Mouse (Mus musculus): ENCODE results near the gene Scn10a. TPM values are rescaled to one million over a fixed set of nuclear protein-coding genes. Genes with fewer than 3 reads are reported as not detected.

Gene Scn10a
- total and polyA plus RNA-seq, 3 experiments = not detected

DNA sequence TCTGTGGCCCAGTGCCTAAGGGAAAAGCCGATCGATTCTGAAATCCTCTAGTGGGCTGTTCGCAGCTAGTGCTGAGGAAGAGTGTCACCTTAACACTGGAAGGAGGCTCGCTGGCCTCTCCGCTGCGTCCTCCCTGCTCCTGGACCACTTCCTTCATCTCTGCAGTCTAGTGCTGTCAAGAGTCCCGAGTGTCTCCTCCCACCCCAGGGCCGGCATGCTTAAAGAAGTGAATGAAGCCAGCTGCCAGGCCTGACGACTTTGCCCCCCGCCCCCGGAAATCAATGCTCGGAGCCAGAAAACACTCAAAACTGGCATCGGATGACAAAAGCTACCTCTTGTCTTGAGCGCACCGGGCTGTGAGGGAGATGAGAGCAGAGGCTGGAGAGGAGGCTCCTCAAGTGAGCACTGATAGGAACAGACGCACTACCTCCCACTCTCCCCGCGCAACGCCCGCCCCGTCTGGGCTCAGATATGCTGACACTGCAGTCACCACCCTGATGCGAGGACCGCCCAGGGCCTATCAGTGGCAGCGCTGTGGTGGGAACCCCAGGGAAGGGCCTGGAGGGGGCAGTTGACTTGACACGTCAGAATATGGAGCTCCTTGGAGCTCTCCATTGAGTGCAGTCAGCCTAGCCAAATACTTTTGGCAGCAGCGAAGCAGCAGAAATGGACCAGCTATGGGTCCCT, 130.2 kb downstream of the Scn10a start:
- Histone ChIP-seq H3K9ac (ENCODE audit: insufficient read depth, low read depth) (no peak overlapping the region), H3K4me3 (replicated peaks in 1 of 3; ENCODE audit: low read depth in 2 of 3, low read length in 2 of 3, poor library complexity in 1 of 3) (no peak overlapping the region), H3K27ac (ENCODE audit: insufficient read depth, low read depth) (no peak overlapping the region), H3K36me3 (replicated peaks in 1 of 2; ENCODE audit: control insufficient read depth in 1 of 2, insufficient read depth in 1 of 2, low read length in 1 of 2) (no peaks in the 10 kb centered on the region), H3K9me3 (replicated peaks; ENCODE audit: low read length) (no peaks in the 10 kb centered on the region), H3K79me2 (replicated peaks; ENCODE audit: control insufficient read depth, extremely low read depth, insufficient read depth, poor library complexity, severe bottlenecking) (no peaks in the 10 kb centered on the region), H3K4me2 (ENCODE audit: insufficient read depth, low read depth, poor library complexity, severe bottlenecking) (no peak overlapping the region), H3K4me1 (ENCODE audit: control insufficient read depth in 1 of 2, insufficient read depth in 2 of 2) (no peaks in the 10 kb centered on the region), H3K27me3 (replicated peaks) (peaks cover 29% of the 10 kb centered on the region)
- in situ Hi-C loops (cut with MboI; ENCODE audit: low pct_ligation_motif_present, low pct_unique_long_range_greater_than_20kb, low sequenced_read_pairs) = no loop called here
- dilution Hi-C loops (cut with MboI; ENCODE audit: extremely low pct_ligation_motif_present, extremely low pct_unique_long_range_greater_than_20kb, low sequenced_read_pairs) = no loop called here
- DNase-seq (ENCODE audit: extremely low read depth) = no peak
- TF ChIP-seq ZKSCAN1 (IDR thresholded peaks at IDR 0.05; ENCODE audit: borderline replicate concordance, low read depth, low read length) (no peak), CTCF (conservative IDR thresholded peaks at IDR 0.05 in 1 of 2, IDR thresholded peaks at IDR 0.05 in 1 of 2; ENCODE audit: low read depth in 2 of 2, low read length in 2 of 2) (no peak), MEF2A (IDR thresholded peaks at IDR 0.05; ENCODE audit: borderline replicate concordance, low read depth, low read length) (no peak), RAD21 (IDR thresholded peaks at IDR 0.05; ENCODE audit: low read depth, low read length) (no peak), MXI1 (IDR thresholded peaks at IDR 0.05; ENCODE audit: low read depth, low read length) (no peak), ETS1 (conservative IDR thresholded peaks at IDR 0.05; ENCODE audit: low read depth, low read length) (no peak), ZC3H11A (IDR thresholded peaks at IDR 0.05; ENCODE audit: low read depth, low read length) (no peak), TBP (conservative IDR thresholded peaks at IDR 0.05; ENCODE audit: low read depth, low read length) (no peak), UBTF (IDR thresholded peaks at IDR 0.05; ENCODE audit: low read depth, low read length) (no peak), USF1 (IDR thresholded peaks at IDR 0.05; ENCODE audit: low read depth, low read length) (no peak), CHD2 (IDR thresholded peaks at IDR 0.05; ENCODE audit: low read length) (no peak), E2F4 (IDR thresholded peaks at IDR 0.05; ENCODE audit: insufficient replicate concordance, low read depth, low read length) (no peak), SIN3A (IDR thresholded peaks at IDR 0.05; ENCODE audit: low read length) (no peak), KAT2A (IDR thresholded peaks at IDR 0.05; ENCODE audit: insufficient replicate concordance, low read length) (no peak), MYC (IDR thresholded peaks at IDR 0.05; ENCODE audit: low read depth, low read length) (no peak), POLR2AphosphoS2 (IDR thresholded peaks at IDR 0.05; ENCODE audit: low read depth, low read length) (no peak), USF2 (conservative IDR thresholded peaks at IDR 0.05; ENCODE audit: low read depth, low read length) (no peak)

DNA sequence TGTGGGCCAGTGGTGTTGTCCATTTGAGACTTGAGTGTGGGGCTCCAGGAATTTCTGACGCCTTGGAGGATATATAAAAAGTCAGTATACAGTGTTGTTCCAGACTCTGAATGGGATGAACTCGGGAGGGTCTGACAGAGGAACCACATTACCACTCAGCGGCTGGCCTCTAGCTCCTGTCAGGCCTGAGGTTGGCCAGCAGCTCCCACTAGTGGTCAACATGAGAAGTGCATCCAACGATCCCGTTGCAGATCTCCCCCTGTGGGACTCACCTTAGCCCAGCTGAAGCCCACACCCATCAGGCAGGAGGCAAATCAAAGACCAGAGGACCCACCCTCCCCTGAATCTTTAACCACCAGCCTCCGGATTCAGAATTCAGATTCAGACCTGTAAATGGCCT, 138.5 kb downstream of the Scn10a start:
- Histone ChIP-seq H3K27ac (ENCODE audit: insufficient read depth, low read depth) (no peak overlapping the region), H3K4me2 (ENCODE audit: insufficient read depth, low read depth, poor library complexity, severe bottlenecking) (no peak overlapping the region), H3K9ac (ENCODE audit: insufficient read depth, low read depth) (no peak overlapping the region), H3K27me3 (replicated peaks) (peaks cover 27% of the 10 kb centered on the region), H3K4me1 (ENCODE audit: control insufficient read depth in 1 of 2, insufficient read depth in 2 of 2) (peaks cover 11 to 30% of the 10 kb centered on the region in 2 experiments), H3K9me3 (replicated peaks; ENCODE audit: low read length) (no peaks in the 10 kb centered on the region), H3K36me3 (replicated peaks in 1 of 2; ENCODE audit: control insufficient read depth in 1 of 2, insufficient read depth in 1 of 2, low read length in 1 of 2) (no peaks in the 10 kb centered on the region), H3K79me2 (replicated peaks; ENCODE audit: control insufficient read depth, extremely low read depth, insufficient read depth, poor library complexity, severe bottlenecking) (no peaks in the 10 kb centered on the region), H3K4me3 (replicated peaks in 1 of 3; ENCODE audit: low read depth in 2 of 3, low read length in 2 of 3, poor library complexity in 1 of 3) (no peak overlapping the region)
- in situ Hi-C loops (cut with MboI; ENCODE audit: low pct_ligation_motif_present, low pct_unique_long_range_greater_than_20kb, low sequenced_read_pairs) = loop anchor here (5.0 kb wide), 1 partner anchor 118 kb away; no protein-coding TSS in a partner anchor
- dilution Hi-C loops (cut with MboI; ENCODE audit: extremely low pct_ligation_motif_present, extremely low pct_unique_long_range_greater_than_20kb, low sequenced_read_pairs) = no loop called here
- peak; percentile 78 for DNase-seq (ENCODE audit: extremely low read depth)
- TF ChIP-seq RCOR1 (conservative IDR thresholded peaks at IDR 0.05; ENCODE audit: low read depth, low read length) (no peak), POLR2A (IDR thresholded peaks at IDR 0.05; ENCODE audit: low read depth, low read length) (no peak), SMC3 (IDR thresholded peaks at IDR 0.05; ENCODE audit: low read depth, low read length) (peak; percentile 96), CHD2 (IDR thresholded peaks at IDR 0.05; ENCODE audit: low read length) (no peak), ZKSCAN1 (IDR thresholded peaks at IDR 0.05; ENCODE audit: borderline replicate concordance, low read depth, low read length) (no peak), PAX5 (IDR thresholded peaks at IDR 0.05; ENCODE audit: low read length) (no peak), MXI1 (IDR thresholded peaks at IDR 0.05; ENCODE audit: low read depth, low read length) (0 out of 2 replicates have a peak, but pooled peaks have one; percentile 30), MYC (IDR thresholded peaks at IDR 0.05; ENCODE audit: low read depth, low read length) (peak; percentile 46; the same call in 1 of the 2 replicates), MAZ (IDR thresholded peaks at IDR 0.05; ENCODE audit: low read depth, low read length) (0 out of 2 replicates have a peak, but pooled peaks have one; percentile 39), TCF12 (IDR thresholded peaks at IDR 0.05; ENCODE audit: low read depth, low read length) (no peak), IRF4 (IDR thresholded peaks at IDR 0.05; ENCODE audit: low read depth, low read length) (peak; percentile 37; the same call in 1 of the 2 replicates), NELFE (IDR thresholded peaks at IDR 0.05; ENCODE audit: low read depth, low read length) (peak; percentile 49; the same call in 1 of the 2 replicates), ELF1 (IDR thresholded peaks at IDR 0.05; ENCODE audit: low read depth, low read length) (no peak), GABPA (IDR thresholded peaks at IDR 0.05; ENCODE audit: insufficient replicate concordance, low read depth, low read length) (no peak), RAD21 (IDR thresholded peaks at IDR 0.05; ENCODE audit: low read depth, low read length) (peak; percentile 100), USF2 (conservative IDR thresholded peaks at IDR 0.05; ENCODE audit: low read depth, low read length) (no peak), SIN3A (IDR thresholded peaks at IDR 0.05; ENCODE audit: low read length) (0 out of 2 replicates have a peak, but pooled peaks have one; percentile 44), UBTF (IDR thresholded peaks at IDR 0.05; ENCODE audit: low read depth, low read length) (no peak), JUND (conservative IDR thresholded peaks at IDR 0.05; ENCODE audit: low read depth, low read length) (no peak), NRF1 (IDR thresholded peaks at IDR 0.05; ENCODE audit: low read depth, low read length) (0 out of 2 replicates have a peak, but pooled peaks have one; percentile 24), JUN (IDR thresholded peaks at IDR 0.05; ENCODE audit: insufficient read depth, low read depth, low read length) (no peak), MEF2A (IDR thresholded peaks at IDR 0.05; ENCODE audit: borderline replicate concordance, low read depth, low read length) (peak; percentile 62; the same call in 1 of the 2 replicates)
